Mouse (Mus musculus) NIH3T3 (cell line): Measurements from ENCODE around the gene Ccl5.
"Not testable (repeated sequence)": the region's sequence is repeated elsewhere in the genome, so short reads cannot be mapped to it uniquely, and the experiment has no call there.

Source experiments
- DNase-seq: peaks from one replicate; pipeline ENCODE4 v3.0.0-alpha.2; 2012; ENCODE audit warnings: low read depth

Ccl5 gene

GRCm38 (mm10) chr11:83530360-83530759, at the start of gene Ccl5:
TSS of gene Ccl5 (minus strand) at chr11:83530518.
- no peak for DNase-seq

GRCm38 (mm10) chr11:83578999-83579398, 48.7 kb upstream of the Ccl5 start:
- no peak for DNase-seq

GRCm38 (mm10) chr11:83578186-83578760, 48.0 kb upstream of the Ccl5 start, which contains the start of gene Ccl9:
TSS of gene Ccl9 (minus strand) at chr11:83578636.
- peak; percentile 63 for DNase-seq

- peak; percentile 90 for DNase-seq
Observed at GRCm38 (mm10) chr11:83576927-83577555, 46.7 kb upstream of the Ccl5 start.

- DNase-seq = no peak
Observed at GRCm38 (mm10) chr11:83572834-83573233, 42.5 kb upstream of the Ccl5 start.

GRCm38 (mm10) chr11:83572223-83572622, 41.9 kb upstream of the Ccl5 start:
- DNase-seq = no peak

- DNase-seq = no peak
Observed at GRCm38 (mm10) chr11:83570189-83570588, 39.9 kb upstream of the Ccl5 start.

GRCm38 (mm10) chr11:83569249-83569648, 38.9 kb upstream of the Ccl5 start:
- DNase-seq = no peak

- DNase-seq = no peak
Observed at GRCm38 (mm10) chr11:83568786-83569185, 38.5 kb upstream of the Ccl5 start.

GRCm38 (mm10) chr11:83568061-83568460, 37.7 kb upstream of the Ccl5 start:
- DNase-seq = no peak

- no peak for DNase-seq
Observed at GRCm38 (mm10) chr11:83567311-83567710, 37.0 kb upstream of the Ccl5 start.

GRCm38 (mm10) chr11:83566617-83567016, 36.3 kb upstream of the Ccl5 start:
- no peak for DNase-seq

GRCm38 (mm10) chr11:83563754-83564153, 33.4 kb upstream of the Ccl5 start:
- DNase-seq = peak; percentile 97

- DNase-seq = no peak
Observed at GRCm38 (mm10) chr11:83562311-83562887, 32.1 kb upstream of the Ccl5 start.

GRCm38 (mm10) chr11:83560405-83560804, 30.1 kb upstream of the Ccl5 start:
- DNase-seq = no peak

- no peak for DNase-seq
Observed at GRCm38 (mm10) chr11:83557074-83557473, 26.8 kb upstream of the Ccl5 start.

GRCm38 (mm10) chr11:83556085-83556781, 25.9 kb upstream of the Ccl5 start:
- DNase-seq = peak; percentile 94

- DNase-seq = no peak
Observed at GRCm38 (mm10) chr11:83551668-83552067, 21.4 kb upstream of the Ccl5 start.

GRCm38 (mm10) chr11:83551037-83551436, 20.7 kb upstream of the Ccl5 start:
- not testable (repeated sequence) for DNase-seq

GRCm38 (mm10) chr11:83550186-83550632, 19.9 kb upstream of the Ccl5 start:
- no peak for DNase-seq

GRCm38 (mm10) chr11:83544214-83544613, 13.9 kb upstream of the Ccl5 start:
- peak; percentile 61 for DNase-seq

GRCm38 (mm10) chr11:83541415-83541814, 11.1 kb upstream of the Ccl5 start:
- no peak for DNase-seq

GRCm38 (mm10) chr11:83540931-83541330, 10.6 kb upstream of the Ccl5 start:
- DNase-seq = peak; percentile 36
